Mouse (Mus musculus) thymus, postnatal 0 days (tissue): Measurements from ENCODE around the gene Gm3373. TPM values are rescaled to one million over a fixed set of nuclear protein-coding genes. Genes with fewer than 3 reads are reported as not detected.
"Not testable (repeated sequence)": the region's sequence is repeated elsewhere in the genome, so short reads cannot be mapped to it uniquely, and the experiment has no call there.

Experiments
- DNase-seq: peaks from one replicate; pipeline ENCODE4 v3.0.0-alpha.2; 2015; ENCODE audit warnings: low spot score
- polyA plus RNA-seq: library from polyadenylated mRNA; unstranded; fragments of >200 nt; fragmentation: Nextera tagmentation; extraction: Ambion mirVana; gene quantifications from 2 replicates; pipeline ENCODE4 v1.2.1, GENCODE M21; 2015

The Gm3373 gene
- polyA plus RNA-seq = 0.07 TPM in 1 of 2 replicates, not detected in the other

GRCm38 (mm10) chr14:5741477-5741876 is at the start of gene Gm3373:
Gene Gm3373 (minus strand): TSS chr14:5741577.
- DNase-seq = not testable (repeated sequence)

- not testable (repeated sequence) for DNase-seq
Observed at GRCm38 (mm10) chr14:5687357-5687756, 54.0 kb downstream of the Gm3373 start, which contains the start of gene Gm9603. Gene Gm9603 (minus strand): TSS chr14:5687457.

Other genes starting within 250 kb of the Gm3373 start
- gene Gm3488, start 239.9 kb downstream of the Gm3373 start, polyA plus RNA-seq = 0.09 TPM in 1 of 2 replicates, not detected in the other
- 0.18 TPM in 1 of 2 replicates, not detected in the other for gene Gm3532, start 203.1 kb downstream of the Gm3373 start, polyA plus RNA-seq
- not detected in 2 replicates for gene Gm8265, start 108.5 kb downstream of the Gm3373 start, polyA plus RNA-seq
- gene Gm9603, start 54.1 kb downstream of the Gm3373 start, polyA plus RNA-seq = not detected in 2 replicates
- 0.36 and 0.43 TPM in 2 replicates for gene Gm3383, start 66.4 kb upstream of the Gm3373 start, polyA plus RNA-seq
- gene Gm3424, start 88.8 kb upstream of the Gm3373 start, polyA plus RNA-seq = not detected in 2 replicates
- gene Gm8237, start 138.8 kb upstream of the Gm3373 start, polyA plus RNA-seq = 0.07 TPM in 1 of 2 replicates, not detected in the other
- 0.08 TPM in 1 of 2 replicates, not detected in the other for gene Gm3248, start 220.2 kb upstream of the Gm3373 start, polyA plus RNA-seq
- gene Gm3453, start 237.6 kb upstream of the Gm3373 start, polyA plus RNA-seq = not detected in 2 replicates